Mouse (Mus musculus): ENCODE data around the gene Grm4.

Gene Grm4

DNA sequence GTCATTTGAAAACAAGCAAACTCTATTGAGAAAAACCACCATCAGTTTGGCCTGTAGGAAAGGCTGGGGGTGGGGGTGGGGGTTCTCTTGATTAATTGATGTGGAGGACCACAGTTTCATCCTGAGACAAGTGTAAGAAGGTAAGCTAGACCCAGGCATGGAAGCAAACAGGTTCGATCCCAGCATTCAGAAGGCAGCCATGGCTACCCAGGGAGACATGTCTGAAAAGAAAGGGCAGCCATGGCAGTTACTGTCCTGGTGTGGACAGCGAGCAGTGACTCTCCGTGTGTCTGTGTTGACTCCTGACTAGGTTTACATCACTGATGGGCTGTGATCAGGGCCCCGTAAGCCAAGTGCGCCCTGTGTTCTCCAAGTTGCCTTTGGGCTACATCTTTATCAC lies at the start of gene Grm4:
Gene Grm4, minus strand, starts transcription at position 101 of the 400 bp plus-strand sequence.
- in situ Hi-C loops (cut with MboI; ENCODE audit: low sequenced_read_pairs): no loop called here

- in situ Hi-C loops (cut with MboI; ENCODE audit: low sequenced_read_pairs): no loop called here
These were observed 47.0 kb upstream of the Grm4 start for GRCm38 (mm10) chr17:27568228-27568627.

GRCm38 (mm10) chr17:27565942-27566267 lies 44.7 kb upstream of the Grm4 start:
- in situ Hi-C loops (cut with MboI; ENCODE audit: low sequenced_read_pairs): no loop called here

- in situ Hi-C loops (cut with MboI; ENCODE audit: low sequenced_read_pairs): no loop called here
These were observed 44.1 kb upstream of the Grm4 start, which contains the start of gene AI413582 for GRCm38 (mm10) chr17:27565163-27565941. AI413582 (minus strand) TSS chr17:27565756.

DNA sequence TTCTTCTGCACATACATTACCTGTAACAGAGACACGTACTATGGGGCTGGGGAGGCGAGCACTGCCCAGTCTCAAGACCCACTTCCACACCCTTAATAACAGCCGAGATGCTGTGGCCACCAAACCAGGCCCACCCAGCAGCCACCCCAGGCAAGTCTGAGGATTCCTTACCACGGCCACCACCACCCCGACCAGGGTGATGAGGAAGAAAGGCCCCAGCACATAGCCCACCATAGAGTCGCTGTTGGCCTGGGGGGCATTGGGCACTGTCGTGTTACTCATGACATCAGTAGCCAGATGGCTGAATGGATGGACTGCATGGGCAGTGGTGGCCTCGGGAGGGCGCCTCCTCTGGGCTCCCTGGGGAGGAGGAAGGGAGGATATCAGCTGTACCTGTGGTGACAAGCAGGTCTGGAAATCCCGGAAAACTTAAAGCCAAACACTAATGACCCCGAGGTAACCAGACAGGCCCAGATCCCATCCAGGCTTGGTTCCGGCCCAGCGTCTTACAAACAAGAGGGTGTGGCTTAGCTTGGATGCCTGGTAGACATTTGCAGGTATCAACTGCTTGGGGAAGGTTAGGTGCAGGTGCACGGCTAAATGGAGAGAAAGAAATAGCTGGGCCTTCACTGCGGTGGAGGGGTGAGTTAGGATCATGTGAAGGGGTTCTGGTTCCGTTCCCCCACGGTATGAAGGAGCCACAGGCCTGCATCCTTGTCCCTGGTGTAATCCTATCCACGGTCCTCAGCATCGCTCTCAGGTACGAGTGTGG lies 43.4 kb upstream of the Grm4 start:
- in situ Hi-C loops (cut with MboI; ENCODE audit: low sequenced_read_pairs): no loop called here

GRCm38 (mm10) chr17:27563771-27564244 lies 42.6 kb upstream of the Grm4 start:
- in situ Hi-C loops (cut with MboI; ENCODE audit: low sequenced_read_pairs): no loop called here

DNA sequence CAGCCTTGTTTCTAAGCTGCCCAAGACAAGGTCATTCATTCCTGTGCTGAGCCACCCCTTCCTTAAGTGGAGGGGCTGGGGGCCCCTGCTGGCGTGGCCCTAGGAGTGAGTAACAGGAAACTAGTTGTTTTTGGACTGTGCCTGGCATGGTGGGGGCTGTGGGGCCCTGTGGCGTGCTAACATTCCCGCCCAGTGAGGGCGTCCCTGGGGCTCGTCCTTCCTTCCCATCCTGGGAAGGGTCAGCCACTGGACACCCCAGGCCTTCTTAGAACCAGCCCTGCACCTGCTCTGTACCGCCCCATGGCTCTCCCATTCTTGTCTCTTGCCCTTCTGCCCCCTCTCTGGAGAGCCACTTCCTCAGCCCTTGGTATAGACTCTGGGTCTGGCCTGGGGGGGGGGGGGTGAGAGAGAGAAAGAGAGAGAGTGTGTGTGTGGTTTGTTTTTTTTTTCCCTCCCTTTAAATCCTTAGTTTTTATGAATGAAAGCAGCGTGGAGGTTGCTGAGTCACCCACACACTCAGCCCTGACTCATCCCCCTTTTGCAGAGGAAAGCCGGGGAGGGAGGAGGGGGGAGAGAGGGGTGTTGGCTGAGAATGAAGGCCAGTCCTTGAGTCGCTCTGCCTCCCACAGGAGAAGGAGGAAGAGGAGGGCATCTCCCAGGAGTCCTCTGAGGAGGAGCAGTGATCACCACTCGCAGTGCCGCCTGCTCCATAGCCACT lies 40.8 kb upstream of the Grm4 start:
- in situ Hi-C loops (cut with MboI; ENCODE audit: low sequenced_read_pairs): no loop called here

DNA sequence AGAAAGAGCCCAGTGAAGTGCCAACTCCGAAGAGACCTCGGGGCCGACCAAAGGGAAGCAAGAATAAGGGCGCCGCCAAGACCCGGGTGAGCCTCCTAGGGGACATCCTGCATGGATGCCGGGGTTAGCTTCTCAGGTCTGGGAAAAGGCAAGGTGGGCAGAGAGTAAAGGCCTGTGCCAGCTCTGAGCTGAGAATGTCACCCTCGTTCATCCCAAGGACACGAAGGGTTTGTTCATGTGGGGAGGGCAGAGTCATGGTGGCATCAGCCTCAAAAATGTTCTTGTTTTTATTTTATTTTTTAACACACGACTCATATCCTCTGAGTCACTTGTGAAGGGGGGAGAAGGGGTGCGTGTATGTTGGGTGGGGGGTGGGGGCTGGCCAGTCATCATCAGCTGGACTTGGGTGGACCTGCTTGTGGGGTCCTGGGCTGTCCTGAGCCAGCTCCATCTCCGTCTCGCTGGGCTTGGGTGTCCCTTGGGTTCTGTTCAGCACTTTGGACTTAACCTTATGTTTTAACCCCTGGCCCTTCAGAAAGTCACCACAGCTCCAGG lies 39.8 kb upstream of the Grm4 start:
- in situ Hi-C loops (cut with MboI; ENCODE audit: low sequenced_read_pairs): no loop called here

DNA sequence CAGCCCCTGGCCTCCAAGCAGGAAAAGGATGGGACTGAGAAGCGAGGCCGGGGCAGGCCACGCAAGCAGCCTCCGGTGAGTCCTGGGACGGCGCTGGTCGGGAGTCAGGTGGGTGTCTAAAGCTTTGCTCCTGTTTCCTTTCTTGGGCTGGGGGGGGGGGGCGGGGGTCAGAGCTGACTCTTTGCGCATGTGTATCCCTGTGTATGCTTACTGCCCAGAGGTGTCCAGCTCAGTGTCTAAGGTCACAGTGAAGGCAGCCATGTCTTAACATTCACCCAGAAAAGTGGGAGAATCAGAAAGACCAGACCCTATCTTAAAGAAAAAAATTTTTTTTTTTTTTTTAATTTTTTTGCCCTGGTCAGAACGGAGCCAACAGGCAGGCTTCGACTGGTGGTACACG lies 38.4 kb upstream of the Grm4 start:
- in situ Hi-C loops (cut with MboI; ENCODE audit: low sequenced_read_pairs): no loop called here

DNA sequence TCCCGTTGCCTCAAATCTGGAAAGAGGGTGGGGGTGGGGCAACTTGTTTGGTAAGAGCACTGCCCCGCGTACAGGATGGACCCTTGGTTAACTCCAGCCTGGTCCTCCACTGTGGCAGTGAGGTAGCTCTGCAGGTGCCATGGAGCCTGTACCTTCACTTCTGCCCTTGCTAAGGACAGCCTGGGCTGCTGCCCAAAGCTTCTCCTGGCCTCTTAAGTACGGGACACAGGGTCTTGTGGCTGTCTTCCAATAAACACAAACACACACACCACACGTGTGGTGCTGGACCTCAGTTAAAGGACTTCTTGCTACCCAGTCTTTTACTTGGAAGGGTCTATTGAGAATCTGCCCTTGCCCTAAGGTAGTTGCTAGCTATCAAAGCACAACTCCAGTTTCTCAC lies 37.6 kb upstream of the Grm4 start:
- in situ Hi-C loops (cut with MboI; ENCODE audit: low sequenced_read_pairs): no loop called here

DNA sequence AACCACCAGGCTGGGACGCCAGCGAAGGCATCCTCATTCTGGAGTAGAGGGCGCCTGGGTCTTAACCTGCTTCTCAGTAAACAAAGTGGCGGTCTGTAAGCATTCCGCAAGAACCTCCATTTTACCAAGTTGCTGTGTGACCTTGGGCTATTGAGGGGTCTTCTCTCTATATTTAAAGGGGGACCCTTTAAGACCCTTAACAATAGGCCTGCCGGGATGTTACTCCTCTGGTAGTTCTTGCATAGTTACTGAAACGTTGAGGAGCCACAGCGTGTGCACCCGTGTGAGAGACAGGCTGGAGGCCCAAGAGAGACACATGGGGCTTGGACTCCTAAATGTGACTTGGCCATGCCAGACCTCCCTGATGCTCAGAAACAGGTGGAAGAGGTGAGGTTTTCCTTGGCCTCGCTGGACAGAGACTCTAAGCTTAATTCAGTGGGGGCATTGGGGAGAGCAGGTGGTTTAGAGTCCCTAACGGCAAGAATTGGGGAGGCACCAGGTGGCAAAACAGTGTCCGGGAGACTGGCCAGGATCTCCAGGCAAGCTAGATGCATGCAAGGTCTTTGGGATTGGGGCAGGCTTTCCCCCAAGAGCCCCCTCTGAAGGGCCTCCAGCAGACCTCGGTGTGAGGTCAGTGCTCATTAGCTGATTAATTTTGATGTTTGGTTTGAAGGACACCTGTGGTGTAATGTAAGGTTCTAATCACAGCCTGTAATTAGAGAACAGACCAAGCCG lies 36.9 kb upstream of the Grm4 start:
- in situ Hi-C loops (cut with MboI; ENCODE audit: low sequenced_read_pairs): no loop called here

DNA sequence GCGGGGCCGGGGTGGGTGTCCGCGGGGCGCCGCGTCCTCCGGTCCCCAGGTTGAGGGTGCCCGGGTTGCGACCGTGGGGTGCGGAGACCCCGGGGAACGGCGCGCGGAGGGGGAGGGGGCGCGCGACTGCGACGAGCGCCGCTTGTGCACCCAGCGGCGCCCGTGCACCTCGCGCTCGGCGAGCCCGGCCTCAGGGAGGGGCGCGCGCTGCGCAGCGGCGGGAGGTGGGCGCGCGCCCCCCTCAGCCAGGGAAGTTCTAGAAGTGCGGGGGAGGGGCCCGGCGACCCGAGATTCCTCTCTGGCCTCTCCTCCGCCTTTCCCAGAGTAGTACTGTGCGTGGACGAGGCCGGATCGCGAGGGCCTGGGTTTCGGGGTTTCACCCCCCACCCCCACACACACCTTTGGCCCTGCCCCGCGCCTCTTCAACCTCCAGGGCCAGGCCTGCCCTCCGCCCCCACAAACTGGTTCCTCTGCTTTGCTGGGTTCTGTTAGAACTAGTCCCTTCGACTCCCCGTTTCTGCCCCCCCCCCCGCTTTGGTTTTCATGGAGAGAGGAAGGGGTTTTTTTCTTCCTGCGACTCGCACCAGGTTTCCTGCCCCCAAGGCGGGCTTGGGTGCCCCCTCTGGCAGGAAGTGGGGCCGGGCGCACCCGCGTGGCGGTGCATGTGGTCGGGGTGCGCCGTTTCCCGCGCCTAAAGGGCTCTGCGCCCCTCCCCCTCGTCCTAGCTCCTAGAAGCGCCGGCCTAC lies 36.2 kb upstream of the Grm4 start:
- in situ Hi-C loops (cut with MboI; ENCODE audit: low sequenced_read_pairs): no loop called here

DNA sequence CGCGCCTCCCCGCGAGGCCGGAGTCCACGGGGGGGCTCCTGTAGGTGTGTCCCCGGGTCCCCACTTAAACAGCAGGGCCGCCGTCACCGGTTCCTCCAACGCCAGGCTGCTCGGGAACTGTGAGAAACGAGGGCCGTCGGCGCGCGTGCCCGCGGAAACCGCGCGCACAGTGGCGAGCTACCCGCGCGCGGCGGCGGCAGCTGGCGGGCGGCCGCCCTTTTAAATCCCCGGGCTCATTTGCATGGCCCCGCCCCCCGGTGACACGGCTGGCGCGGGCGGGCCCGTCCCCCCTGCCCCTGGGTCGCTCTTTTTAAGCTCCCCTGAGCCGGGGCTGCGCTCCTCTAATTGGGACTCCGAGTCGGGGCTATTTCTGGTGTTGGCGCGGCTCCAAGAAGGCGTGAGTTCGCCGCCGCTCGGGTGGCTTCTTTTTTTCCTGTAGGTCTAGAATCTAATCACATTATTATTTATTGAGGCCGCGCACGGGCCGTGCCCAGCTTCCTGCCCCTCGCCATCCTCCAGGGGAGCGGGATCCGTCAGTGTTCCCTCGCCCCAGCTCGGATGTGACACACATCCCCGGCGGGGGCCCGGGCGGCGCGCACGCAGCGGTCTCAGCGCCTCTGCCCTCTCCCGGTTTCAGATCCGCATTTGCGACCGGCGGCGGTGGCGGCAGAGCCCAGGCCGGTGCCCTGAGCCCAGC lies 35.3 kb upstream of the Grm4 start, which contains the start of gene Hmga1:
Gene Hmga1, plus strand, starts transcription at position 183 of the 697 bp plus-strand sequence.
- in situ Hi-C loops (cut with MboI; ENCODE audit: low sequenced_read_pairs): no loop called here

GRCm38 (mm10) chr17:27555512-27556172 lies 34.4 kb upstream of the Grm4 start:
- in situ Hi-C loops (cut with MboI; ENCODE audit: low sequenced_read_pairs): no loop called here

DNA sequence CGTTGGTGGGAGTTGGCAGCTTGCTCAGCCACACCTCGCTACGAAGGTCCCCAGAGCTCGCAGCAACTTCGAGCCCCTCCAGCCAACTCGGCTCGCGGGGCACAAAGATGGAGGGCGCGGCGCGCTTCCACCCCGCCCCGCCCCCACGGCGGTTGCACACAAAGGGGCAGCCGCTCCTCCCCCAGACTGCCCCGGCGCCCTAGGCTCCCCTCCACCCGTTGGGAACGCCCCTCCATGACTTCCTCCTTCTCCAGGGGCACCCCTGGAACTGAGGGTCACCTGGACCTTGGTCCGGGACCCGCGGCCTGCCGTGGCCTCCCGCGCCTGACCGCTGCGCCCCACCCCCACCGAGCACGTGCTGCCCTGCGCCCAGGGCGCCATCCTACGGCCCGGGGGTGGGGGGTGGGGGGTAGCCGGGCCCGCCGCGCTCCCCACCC lies 33.9 kb upstream of the Grm4 start:
- in situ Hi-C loops (cut with MboI; ENCODE audit: low sequenced_read_pairs): no loop called here

GRCm38 (mm10) chr17:27554062-27554960 lies 33.1 kb upstream of the Grm4 start:
- in situ Hi-C loops (cut with MboI; ENCODE audit: low sequenced_read_pairs): no loop called here

All from CH12F3 (cell line).